Mouse (Mus musculus) liver, postnatal 0 days (tissue): ENCODE measurements around the gene Ddx19b.

ENCODE experiments used
- CTCF ChIP-seq: sonication (generic); IDR thresholded peaks from 2 replicates; pipeline ENCODE4 v1.5.1; 2016; ENCODE audit warnings: antibody characterized with exemption, low read depth
- EP300 ChIP-seq: IDR thresholded peaks from 2 replicates; pipeline ENCODE4 v1.6.1; 2016; ENCODE audit warnings: antibody characterized with exemption, low read depth, mild to moderate bottlenecking

DNA sequence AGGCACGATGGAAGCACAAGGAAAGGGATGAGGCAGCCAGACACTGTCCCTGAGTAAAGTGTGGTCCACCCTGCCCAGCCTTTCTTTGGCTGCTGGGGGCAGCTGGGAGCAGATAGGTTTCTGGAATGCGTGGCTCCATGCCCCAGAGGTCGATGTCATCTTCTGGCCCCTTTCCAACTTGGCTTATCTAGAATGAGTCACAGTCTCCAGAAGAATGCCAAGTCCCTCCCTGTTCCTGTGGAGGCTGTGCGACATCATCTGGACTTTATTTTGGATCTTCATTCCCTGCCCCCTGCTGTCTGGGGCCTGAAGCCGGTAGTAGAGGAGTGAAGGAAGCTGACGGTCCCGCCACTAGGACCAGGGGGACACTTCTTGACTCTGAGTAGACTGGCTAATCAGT, 66.0 kb downstream of the Ddx19b start:
- TF ChIP-seq CTCF (peak; percentile 42), EP300 (peak; percentile 55; the same call in 1 of the 2 replicates)
